Mouse (Mus musculus) testis, adult 2 months (tissue): ENCODE measurements around the gene Dnajc4. TPM values are rescaled to one million over a fixed set of nuclear protein-coding genes. Genes with fewer than 3 reads are reported as not detected.

Experiments used
- H3K27ac ChIP-seq: fragments of 200-500 bp; 2 replicates; pipeline ENCODE4 v1.5.1; 2012; ENCODE audit warnings: low read depth, low read length; ENCODE audit not compliant: control insufficient read depth, insufficient read depth
- H3K27me3 ChIP-seq: fragments of 200-500 bp; 2 replicates; pipeline ENCODE4 v1.6.1; 2012; ENCODE audit warnings: mild to moderate bottlenecking, low read length, moderate library complexity; ENCODE audit not compliant: control insufficient read depth, insufficient read depth
- H3K36me3 ChIP-seq: fragments of 200-500 bp; 2 replicates; pipeline ENCODE4 v1.6.1; 2012; ENCODE audit warnings: mild to moderate bottlenecking, low read length; ENCODE audit not compliant: control insufficient read depth, insufficient read depth
- H3K4me1 ChIP-seq: fragments of 200-500 bp; 2 replicates; pipeline ENCODE4 v1.6.1; 2012; ENCODE audit warnings: low read length; ENCODE audit not compliant: control insufficient read depth, insufficient read depth
- H3K4me3 ChIP-seq: fragments of 200-500 bp; 2 replicates; pipeline ENCODE4 v1.5.1; 2012; ENCODE audit warnings: low read depth, mild to moderate bottlenecking, low read length, moderate library complexity, mixed read lengths; ENCODE audit not compliant: control insufficient read depth
- CTCF ChIP-seq: fragments of 200-500 bp; IDR thresholded peaks from 2 replicates; pipeline ENCODE4 v1.5.1; 2012; ENCODE audit warnings: low read depth, mild to moderate bottlenecking, inconsistent platforms, low read length, moderate library complexity; ENCODE audit not compliant: control insufficient read depth, insufficient read depth, insufficient replicate concordance
- POLR2A ChIP-seq: fragments of 200-500 bp; IDR thresholded peaks from 2 replicates; pipeline ENCODE4 v1.6.1; 2012; ENCODE audit warnings: low read depth, mild to moderate bottlenecking, inconsistent platforms, low read length, moderate library complexity; ENCODE audit not compliant: control insufficient read depth
- polyA plus RNA-seq: library from polyadenylated mRNA; depleted of rRNA; stranded (reverse); fragments of >200 nt; gene quantifications from 2 replicates; pipeline ENCODE4 v1.2.3, GENCODE M21; 2012; rRNA removed

Dnajc4 gene
- polyA plus RNA-seq: 109 and 123 TPM in 2 replicates

DNA sequence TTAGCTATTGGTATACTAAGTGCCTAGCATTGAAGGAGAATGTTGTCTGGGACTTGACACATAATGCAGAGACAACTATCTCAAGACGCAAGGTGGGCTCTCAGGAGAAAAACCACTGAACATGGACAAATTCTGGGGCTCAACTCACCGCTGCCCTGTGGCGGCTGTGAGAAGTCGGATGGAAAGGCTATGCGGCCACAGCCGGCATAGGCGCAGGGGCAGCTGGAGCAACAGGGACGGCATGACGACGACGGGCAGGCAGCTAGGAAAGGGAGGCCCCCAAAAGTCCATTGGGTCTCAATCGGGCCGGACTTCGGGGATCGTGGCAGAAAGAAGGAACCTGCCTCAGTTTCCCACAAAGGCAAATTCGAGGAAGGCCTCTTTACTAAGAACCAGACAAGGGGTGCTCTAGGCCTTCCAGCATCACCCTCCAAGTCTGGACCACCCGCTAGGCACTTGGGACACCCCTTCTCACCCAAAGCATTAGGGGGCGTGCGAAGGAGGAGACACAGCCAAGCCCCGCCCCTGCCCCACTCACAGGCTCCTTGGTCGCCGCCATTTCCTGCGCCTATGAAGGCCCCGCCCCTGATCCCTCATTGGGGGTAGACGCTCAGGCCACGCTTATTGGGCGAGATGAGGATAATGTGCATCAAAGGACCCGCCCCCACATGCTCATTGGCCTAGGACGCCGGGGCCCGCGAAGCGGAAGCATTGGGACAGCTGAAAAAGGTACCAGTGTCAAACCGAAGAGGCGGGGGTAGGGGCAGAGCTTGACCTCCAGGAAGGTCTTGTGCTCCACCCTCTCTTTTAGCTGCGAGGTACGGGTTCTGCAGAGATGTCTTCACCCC, at the start of gene Dnajc4:
Gene Dnajc4, minus strand, starts transcription at position 562 of the 848 bp plus-strand sequence.
- peaks cover 31% of the 10 kb centered on the region for H3K4me1 ChIP-seq

DNA sequence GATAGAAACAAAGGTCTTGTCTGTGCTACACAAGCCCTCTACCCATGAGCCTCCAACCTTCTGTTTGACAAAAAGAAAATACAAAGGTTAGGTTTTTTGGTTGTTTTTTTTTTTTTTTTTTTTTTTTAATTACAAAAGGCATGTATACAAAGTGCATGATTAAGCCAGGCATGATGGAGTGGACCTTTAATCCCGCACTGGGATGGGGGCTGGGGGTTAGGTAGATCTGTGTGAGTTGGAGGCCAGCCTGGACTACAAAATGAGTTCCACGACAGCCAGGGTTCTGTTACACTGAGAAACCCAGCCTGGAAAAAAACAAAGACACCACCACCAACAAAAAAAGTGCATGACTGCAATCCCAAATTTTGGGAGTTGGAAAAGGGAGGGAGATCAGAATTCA, 48.8 kb upstream of the Dnajc4 start:
- H3K27ac ChIP-seq: no peak overlapping the region
- H3K36me3 ChIP-seq: no peaks in the 10 kb centered on the region
- H3K4me1 ChIP-seq: peaks cover 5% of the 10 kb centered on the region
- H3K4me3 ChIP-seq: peak overlapping the region; percentile 96; the same call in 1 of the 2 replicates
- no peak for TF ChIP-seq POLR2A
- no peak for TF ChIP-seq CTCF
- H3K27me3 ChIP-seq: no peaks in the 10 kb centered on the region

More for the DNA sequence above, at the start of gene Dnajc4:
- Histone ChIP-seq H3K27me3 (no peaks in the 10 kb centered on the region), H3K36me3 (peaks cover 1% of the 10 kb centered on the region; the same call in 1 of the 2 replicates), H3K4me3 (peak within 1 kb of the TSS; percentile 79), H3K27ac (peak within 1 kb of the TSS; percentile 0)
- TF ChIP-seq CTCF: 0 out of 2 replicates have a peak, but pooled peaks have one; percentile 13
- peak; percentile 62 for TF ChIP-seq POLR2A

DNA sequence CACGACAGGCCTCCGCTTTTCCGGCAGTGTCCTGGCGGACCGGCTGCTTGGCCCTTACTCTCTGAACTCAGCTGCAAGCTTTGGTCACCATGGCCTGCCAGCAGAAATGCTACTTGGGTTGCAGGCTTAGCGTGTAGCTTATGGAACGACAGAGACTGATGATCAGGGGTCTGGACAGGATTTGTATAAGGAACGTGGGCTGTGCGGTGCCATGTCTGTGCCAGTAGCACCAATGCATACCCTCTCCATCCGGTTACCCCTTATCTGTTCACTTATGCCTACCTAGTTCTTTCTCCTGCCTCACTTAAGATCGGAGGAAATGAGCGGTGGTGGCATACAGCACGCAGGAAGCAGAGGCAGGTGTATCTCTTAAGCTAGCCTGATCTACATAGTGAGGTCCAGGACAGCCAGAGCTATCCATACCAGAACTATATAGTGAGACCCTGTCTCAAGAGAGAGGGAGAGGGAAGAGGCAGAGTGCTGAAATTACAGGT, 48.3 kb upstream of the Dnajc4 start:
- TF ChIP-seq POLR2A: no peak; the same call in 1 of the 2 replicates
- TF ChIP-seq CTCF: no peak
- Histone ChIP-seq H3K36me3 (no peaks in the 10 kb centered on the region), H3K4me1 (peaks cover 5% of the 10 kb centered on the region), H3K27ac (peak overlapping the region; percentile 87), H3K4me3 (peak overlapping the region; percentile 96), H3K27me3 (no peaks in the 10 kb centered on the region)

DNA sequence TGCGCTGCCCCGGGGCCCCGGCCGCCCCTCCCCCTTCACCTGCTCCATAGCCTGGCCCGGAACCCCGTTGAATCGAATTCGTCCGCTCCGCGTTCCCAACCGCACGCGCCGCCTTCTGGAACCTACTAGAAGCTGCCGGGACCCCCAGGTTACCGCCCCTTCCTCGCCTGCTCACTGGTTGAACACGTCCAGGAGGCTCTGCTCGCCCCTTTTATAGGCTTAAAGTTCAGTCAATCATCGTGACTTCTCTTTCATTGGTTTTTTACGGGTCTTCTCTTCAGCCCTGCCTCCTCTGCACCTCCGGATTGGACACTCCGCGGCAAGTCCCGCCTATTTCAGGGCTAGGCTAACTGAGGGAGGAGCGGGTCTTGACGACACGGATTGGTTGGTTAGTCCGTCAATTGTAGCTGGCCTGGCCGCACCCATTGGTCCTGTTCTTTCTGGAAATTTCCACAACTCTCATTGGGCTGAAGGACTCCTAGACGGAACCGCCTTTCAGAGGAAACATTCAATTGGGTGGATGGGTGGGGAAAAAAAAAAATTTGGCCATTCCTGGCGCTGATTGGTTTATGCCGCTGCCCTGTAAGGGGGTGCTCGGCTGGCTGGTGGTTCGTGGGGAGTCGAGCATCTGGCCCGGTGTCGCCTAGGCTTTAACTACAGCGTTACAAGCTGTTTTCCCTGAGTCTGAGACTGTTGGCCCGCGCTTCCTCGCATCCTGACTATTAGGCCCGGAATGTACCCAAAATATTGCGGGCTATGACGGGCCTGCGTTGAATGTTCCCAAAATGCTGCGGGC, 47.7 kb upstream of the Dnajc4 start, which contains the start of gene Stip1:
Gene Stip1, minus strand, starts transcription at position 127 of the 796 bp plus-strand sequence.
- peak within 1 kb of the TSS; percentile 96 for H3K4me3 ChIP-seq
- H3K27ac ChIP-seq: peak within 1 kb of the TSS; percentile 96
- H3K27me3 ChIP-seq: no peaks in the 10 kb centered on the region
- no peaks in the 10 kb centered on the region for H3K36me3 ChIP-seq
- peaks cover 5% of the 10 kb centered on the region for H3K4me1 ChIP-seq
- TF ChIP-seq CTCF: no peak
- peak; percentile 79 for TF ChIP-seq POLR2A

DNA sequence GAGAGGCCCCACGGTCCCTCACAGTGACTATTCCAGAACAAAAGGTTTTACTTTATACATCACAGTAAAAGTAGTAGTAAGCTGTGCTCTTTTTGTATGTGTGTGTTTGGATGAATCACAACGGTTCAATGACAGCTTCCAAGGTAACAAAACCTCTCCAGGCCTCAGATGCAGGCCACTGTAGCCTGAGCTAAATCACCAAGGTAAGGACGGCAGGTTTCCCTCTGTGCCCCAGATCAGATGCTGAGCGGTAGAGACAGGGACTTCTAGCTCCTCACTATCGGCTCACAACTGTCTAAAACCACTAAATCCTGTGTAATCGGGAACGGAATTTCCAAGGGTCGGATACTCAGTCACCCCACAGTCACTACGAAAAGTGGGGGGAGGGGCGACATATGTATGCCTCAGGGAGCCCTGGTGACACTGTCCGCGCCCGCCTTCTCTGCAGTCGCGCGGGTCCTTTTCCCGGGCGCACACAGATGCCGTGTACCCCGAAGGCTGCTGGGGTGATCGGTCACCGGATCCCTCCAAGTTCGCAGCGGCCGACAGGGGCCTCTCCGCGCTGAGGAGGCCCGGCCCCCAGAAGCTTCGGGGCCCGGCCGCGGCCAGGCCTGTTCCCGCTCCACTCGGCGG, 46.8 kb upstream of the Dnajc4 start:
- Histone ChIP-seq H3K27ac (peak overlapping the region; percentile 96), H3K27me3 (no peaks in the 10 kb centered on the region), H3K4me3 (peak overlapping the region; percentile 96), H3K4me1 (peaks cover 5% of the 10 kb centered on the region), H3K36me3 (no peaks in the 10 kb centered on the region)
- no peak for TF ChIP-seq CTCF
- no peak for TF ChIP-seq POLR2A

DNA sequence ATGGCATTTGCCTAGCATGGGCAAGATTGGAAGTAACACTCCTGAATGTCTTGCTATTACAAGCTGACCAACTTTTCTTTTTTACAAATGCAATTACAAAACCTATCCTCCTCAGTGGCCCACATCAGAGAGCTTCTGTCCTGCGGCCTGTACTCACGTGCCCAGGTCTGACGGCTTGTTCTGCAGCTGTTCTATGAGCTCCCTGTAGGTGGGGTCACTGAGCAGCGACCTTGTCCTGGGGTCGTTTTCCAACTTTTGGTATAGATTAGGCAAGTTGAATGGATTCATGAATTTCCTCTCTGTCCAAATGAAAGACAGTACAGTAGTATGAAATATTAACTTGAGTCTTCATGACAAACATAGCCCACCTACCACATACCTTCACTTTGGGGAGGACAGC, 41.6 kb upstream of the Dnajc4 start:
- Histone ChIP-seq H3K4me3 (no peak overlapping the region), H3K4me1 (peaks cover 5% of the 10 kb centered on the region), H3K27ac (no peak overlapping the region), H3K27me3 (no peaks in the 10 kb centered on the region), H3K36me3 (peaks cover 4% of the 10 kb centered on the region; the same call in 1 of the 2 replicates)
- TF ChIP-seq CTCF (no peak), POLR2A (no peak)

DNA sequence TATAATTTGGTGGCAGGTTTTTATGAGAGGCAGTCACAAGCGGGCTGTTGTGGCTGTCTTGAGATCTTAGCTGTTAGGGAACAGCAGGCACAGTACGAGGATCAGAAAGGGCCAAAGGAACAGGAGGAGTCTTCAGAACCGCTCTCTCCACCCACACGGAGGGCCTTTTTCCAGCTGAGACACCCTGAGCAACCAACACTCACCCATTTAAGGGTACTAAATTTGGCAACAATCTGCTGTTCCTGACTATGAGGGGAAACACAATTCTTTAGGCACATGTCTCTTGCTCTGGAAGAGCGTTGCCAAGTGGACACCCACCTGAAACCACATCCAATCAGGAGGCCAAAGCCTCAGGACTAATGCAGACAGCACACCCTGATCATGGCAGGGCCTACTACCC, 37.2 kb upstream of the Dnajc4 start:
- Histone ChIP-seq H3K4me3 (no peak overlapping the region), H3K27me3 (no peaks in the 10 kb centered on the region), H3K27ac (no peak overlapping the region), H3K36me3 (peaks cover 11% of the 10 kb centered on the region), H3K4me1 (no peaks in the 10 kb centered on the region)
- TF ChIP-seq POLR2A (no peak), CTCF (no peak)
